Comparison of ENCODE assay signal across 13 mouse cellular contexts in genomic region chr13:81663566-81664330, GRCm38 (mm10). TPM values are rescaled to one million over a fixed set of nuclear protein-coding genes. Genes with fewer than 3 reads are reported as not detected.
A peak's percentile ranks its signal among the peaks of the same experiment; 100 is the strongest.
DNase-seq lines count a peak whose midpoint lies in the region; ATAC-seq lines count a peak whose summit lies in the region.
"Had no signal": no experiment of that assay in that cellular context is flagged by ENCODE, and none has a peak within 500 bp of the region (broad histone marks: within the 10 kb centered on the region; RNA-seq: fewer than 3 reads in every experiment).

No protein-coding gene starts in this region.

- DNase-seq in hindbrain, embryonic 11.5 days (ENCODE audit: low spot score): no peak
- DNase-seq in brain, adult 2 months (ENCODE audit: low read depth, low spot score): peak; percentile 44
- DNase-seq in cerebellum, adult 9-11 months: peak; percentile 42
- DNase-seq in liver: peak; percentile 57
- no peak for DNase-seq in spleen, postnatal 10 days (ENCODE audit: low spot score in 2 of 2)
- no peak for DNase-seq in frontal cortex, adult 2 months (ENCODE audit: extremely low spot score in 1 of 2, low spot score in 1 of 2)
- DNase-seq: gastrocnemius, postnatal 25 days; lung, postnatal 10 days; right cerebral cortex, postnatal 14 days had no signal

- H3K27ac ChIP-seq in hindbrain, embryonic 15.5 days (replicated peaks): no peak overlapping the region
- no peak overlapping the region for H3K27ac ChIP-seq in hindbrain, embryonic 11.5 days (ENCODE audit: low read depth, low read length)
- H3K27ac ChIP-seq in heart, embryonic 11.5 days (ENCODE audit: low read depth, low read length): no peak overlapping the region
- H3K27ac ChIP-seq: kidney, postnatal 0 days; neural tube, embryonic 12.5 days had no signal

- peak; percentile 48 for ATAC-seq in hindbrain, embryonic 15.5 days (ENCODE audit: low FRiP score, low read depth)
- no peak for ATAC-seq in hindbrain, embryonic 11.5 days (ENCODE audit: low FRiP score)
- ATAC-seq in heart, embryonic 11.5 days (replicated peaks; ENCODE audit: insufficient number of reproducible peaks, low FRiP score, low TSS enrichment): no peak

- H3K9ac ChIP-seq in hindbrain, embryonic 15.5 days: no peak overlapping the region
- H3K9ac ChIP-seq in hindbrain, embryonic 11.5 days (ENCODE audit: low read depth, low read length): no peak overlapping the region
- H3K9ac ChIP-seq in heart, embryonic 11.5 days (ENCODE audit: low read depth, low read length): no peak overlapping the region
- H3K9ac ChIP-seq: neural tube, embryonic 12.5 days had no signal

- peaks cover 32% of the 10 kb centered on the region for H3K36me3 ChIP-seq in hindbrain, embryonic 15.5 days
- H3K36me3 ChIP-seq in hindbrain, embryonic 11.5 days (ENCODE audit: control insufficient read depth, insufficient read depth, low read length): peaks cover 6% of the 10 kb centered on the region
- H3K36me3 ChIP-seq in heart, embryonic 11.5 days (ENCODE audit: control insufficient read depth, insufficient read depth, low read length): peaks cover 6% of the 10 kb centered on the region; the same call in 1 of the 2 replicates

- H3K4me1 ChIP-seq in hindbrain, embryonic 15.5 days (replicated peaks): peaks cover 10% of the 10 kb centered on the region
- no peaks in the 10 kb centered on the region for H3K4me1 ChIP-seq in hindbrain, embryonic 11.5 days (replicated peaks; ENCODE audit: control insufficient read depth, insufficient read depth, low read length)
- H3K4me1 ChIP-seq in heart, embryonic 11.5 days (ENCODE audit: control insufficient read depth, insufficient read depth, low read length): peaks cover under 1% of the 10 kb centered on the region; the same call in 1 of the 2 replicates

- no peaks in the 10 kb centered on the region for H3K9me3 ChIP-seq in hindbrain, embryonic 15.5 days
- no peaks in the 10 kb centered on the region for H3K9me3 ChIP-seq in hindbrain, embryonic 11.5 days (ENCODE audit: control insufficient read depth, low read length)
- no peaks in the 10 kb centered on the region for H3K9me3 ChIP-seq in heart, embryonic 11.5 days (replicated peaks; ENCODE audit: control insufficient read depth, low read length)
- H3K9me3 ChIP-seq: neural tube, embryonic 12.5 days had no signal

- 81% methylated on average over 12 of the region's 12 CpGs for WGBS in hindbrain, embryonic 15.5 days
- 91% methylated on average over 12 of the region's 12 CpGs for WGBS in hindbrain, embryonic 11.5 days
- WGBS in heart, embryonic 11.5 days (ENCODE audit: insufficient replicate concordance): 86% methylated on average over 12 of the region's 12 CpGs

- H3K4me3 ChIP-seq in hindbrain, embryonic 15.5 days: no peak overlapping the region
- no peak overlapping the region for H3K4me3 ChIP-seq in hindbrain, embryonic 11.5 days (ENCODE audit: low read depth, low read length)
- H3K4me3 ChIP-seq in heart, embryonic 11.5 days (ENCODE audit: low read depth, low read length): no peak overlapping the region
- H3K4me3 ChIP-seq: neural tube, embryonic 12.5 days had no signal

- no peak overlapping the region for H3K4me2 ChIP-seq in hindbrain, embryonic 15.5 days
- no peak overlapping the region for H3K4me2 ChIP-seq in hindbrain, embryonic 11.5 days (replicated peaks; ENCODE audit: low read depth, low read length)
- H3K4me2 ChIP-seq in heart, embryonic 11.5 days: no peak overlapping the region
- H3K4me2 ChIP-seq: neural tube, embryonic 12.5 days had no signal

- no peaks in the 10 kb centered on the region for H3K27me3 ChIP-seq in hindbrain, embryonic 15.5 days
- no peaks in the 10 kb centered on the region for H3K27me3 ChIP-seq in hindbrain, embryonic 11.5 days (ENCODE audit: control insufficient read depth, insufficient read depth, low read length)
- no peaks in the 10 kb centered on the region for H3K27me3 ChIP-seq in heart, embryonic 11.5 days (ENCODE audit: control insufficient read depth, insufficient read depth, low read length)
- H3K27me3 ChIP-seq: neural tube, embryonic 12.5 days had no signal

RNA-seq across cellular contexts. Expression of gene Lysmd3, which starts 6.3 kb away (rescaled TPM):
- polyA plus RNA-seq in hindbrain, embryonic 15.5 days (2015; fragmentation: Nextera tagmentation; extraction: Ambion mirVana): 17.3 and 19.3 TPM in 2 replicates
- 33.5 and 33.6 TPM in 2 replicates for polyA plus RNA-seq in hindbrain, embryonic 11.5 days (2014; fragmentation: Nextera tagmentation; extraction: Ambion mirVana)
- 24.6 and 27.3 TPM in 2 replicates for polyA plus RNA-seq in heart, embryonic 11.5 days (2014; fragmentation: Nextera tagmentation; extraction: Ambion mirVana)
- polyA plus RNA-seq in frontal cortex, adult 2 months (2012; rRNA removed): 7.2 and 9.4 TPM in 2 replicates

RNA-seq across cellular contexts. Expression of gene Adgrv1, which starts 30.8 kb away (rescaled TPM):
- polyA plus RNA-seq in hindbrain, embryonic 15.5 days (2015; fragmentation: Nextera tagmentation; extraction: Ambion mirVana): 10.6 and 13.8 TPM in 2 replicates
- polyA plus RNA-seq in hindbrain, embryonic 11.5 days (2014; fragmentation: Nextera tagmentation; extraction: Ambion mirVana): 40.3 and 54.5 TPM in 2 replicates
- 1.1 and 1.8 TPM in 2 replicates for polyA plus RNA-seq in heart, embryonic 11.5 days (2014; fragmentation: Nextera tagmentation; extraction: Ambion mirVana)
- 1.7 and 2.0 TPM in 2 replicates for polyA plus RNA-seq in frontal cortex, adult 2 months (2012; rRNA removed)

RNA-seq across cellular contexts. Expression of gene Polr3g, which starts 47.1 kb away (rescaled TPM):
- 5.3 and 5.8 TPM in 2 replicates for polyA plus RNA-seq in hindbrain, embryonic 15.5 days (2015; fragmentation: Nextera tagmentation; extraction: Ambion mirVana)
- 10.7 and 12.8 TPM in 2 replicates for polyA plus RNA-seq in hindbrain, embryonic 11.5 days (2014; fragmentation: Nextera tagmentation; extraction: Ambion mirVana)
- polyA plus RNA-seq in heart, embryonic 11.5 days (2014; fragmentation: Nextera tagmentation; extraction: Ambion mirVana): 22.5 and 26.2 TPM in 2 replicates
- 5.6 and 5.7 TPM in 2 replicates for polyA plus RNA-seq in frontal cortex, adult 2 months (2012; rRNA removed)

RNA-seq across cellular contexts. Expression of gene Mblac2, which starts 47.4 kb away (rescaled TPM):
- polyA plus RNA-seq in hindbrain, embryonic 15.5 days (2015; fragmentation: Nextera tagmentation; extraction: Ambion mirVana): 50.0 and 52.1 TPM in 2 replicates
- 8.7 and 8.8 TPM in 2 replicates for polyA plus RNA-seq in hindbrain, embryonic 11.5 days (2014; fragmentation: Nextera tagmentation; extraction: Ambion mirVana)
- 6.1 and 6.6 TPM in 2 replicates for polyA plus RNA-seq in heart, embryonic 11.5 days (2014; fragmentation: Nextera tagmentation; extraction: Ambion mirVana)
- 20.2 and 23.3 TPM in 2 replicates for polyA plus RNA-seq in frontal cortex, adult 2 months (2012; rRNA removed)

Comparison
In these comparisons a context has a peak if more than half of its experiments do, and no peak if none do; other contexts are left out.
1. DNase-seq: peak in brain, adult 2 months (single experiment), cerebellum, adult 9-11 months (single experiment) and liver (single experiment); none in hindbrain, embryonic 11.5 days (single experiment), spleen, postnatal 10 days (0 of 2) and frontal cortex, adult 2 months (0 of 2).